Mouse (Mus musculus) embryonic fibroblast, embryonic 13.5 days (primary cell): ENCODE data around the gene Prr3.
"Not testable (repeated sequence)": the region's sequence is repeated elsewhere in the genome, so short reads cannot be mapped to it uniquely, and the experiment has no call there.

Source experiments
- CTCF ChIP-seq: IDR thresholded peaks from 2 replicates; pipeline ENCODE4 v1.5.1; 2011; ENCODE audit warnings: mild to moderate bottlenecking, control low read depth, low read length, moderate library complexity, borderline replicate concordance; ENCODE audit not compliant: insufficient read depth
- POLR2A ChIP-seq: IDR thresholded peaks from 2 replicates; pipeline ENCODE4 v1.6.1; 2011; ENCODE audit warnings: low read depth, mild to moderate bottlenecking, control low read depth, low read length, moderate library complexity

GRCm38 (mm10) chr17:35950946-35951345 lies 29.1 kb downstream of the Prr3 start:
- TF ChIP-seq POLR2A, CTCF: not testable (repeated sequence)
